Mouse (Mus musculus) kidney, adult 2 months (tissue): ENCODE results near the gene Lrrfip2.

Source experiments
- CTCF ChIP-seq: fragments of 200-500 bp; conservative IDR thresholded peaks from 2 replicates; pipeline ENCODE4 v1.5.1; 2011; ENCODE audit warnings: low read depth, mild to moderate bottlenecking, control low read depth, low read length, moderate library complexity, mixed read lengths; ENCODE audit not compliant: insufficient read depth, insufficient read length
- POLR2A ChIP-seq: fragments of 200-500 bp; IDR thresholded peaks from one replicate; pipeline ENCODE4 v1.6.1; 2011; ENCODE audit warnings: low read depth, low read length, control low read depth

- no peak for TF ChIP-seq POLR2A
- no peak for TF ChIP-seq CTCF
Observed at GRCm38 (mm10) chr9:111085329-111085728, 32.1 kb upstream of the Lrrfip2 start.
